Mouse (Mus musculus) testis, adult 2 months (tissue): ENCODE results near the gene Lemd1.

Experiments used
- CTCF ChIP-seq: fragments of 200-500 bp; IDR thresholded peaks from 2 replicates; pipeline ENCODE4 v1.5.1; 2012; ENCODE audit warnings: low read depth, mild to moderate bottlenecking, inconsistent platforms, low read length, moderate library complexity; ENCODE audit not compliant: control insufficient read depth, insufficient read depth, insufficient replicate concordance
- POLR2A ChIP-seq: fragments of 200-500 bp; IDR thresholded peaks from 2 replicates; pipeline ENCODE4 v1.6.1; 2012; ENCODE audit warnings: low read depth, mild to moderate bottlenecking, inconsistent platforms, low read length, moderate library complexity; ENCODE audit not compliant: control insufficient read depth

- no peak for TF ChIP-seq POLR2A
- TF ChIP-seq CTCF = peak; percentile 90
These were observed 35.5 kb upstream of the Lemd1 start for GRCm38 (mm10) chr1:132155737-132156136.
